Mouse (Mus musculus) CH12.LX (cell line): ENCODE measurements around the gene Hist1h1c. TPM values are rescaled to one million over a fixed set of nuclear protein-coding genes. Genes with fewer than 3 reads are reported as not detected.
A peak's percentile ranks its signal among the peaks of the same experiment; 100 is the strongest.

ENCODE experiments used
- DNase-seq: peaks from one replicate; pipeline ENCODE4 v3.0.0-alpha.2; 2013; ENCODE audit errors: extremely low read depth
- H3K27ac ChIP-seq: 2 replicates; pipeline ENCODE4 v1.5.1; 2012; ENCODE audit warnings: low read depth, mild to moderate bottlenecking, control low read depth, moderate library complexity; ENCODE audit not compliant: insufficient read depth
- H3K27me3 ChIP-seq: replicated peaks from 2 replicates; pipeline ENCODE3; 2012; ENCODE audit warnings: inconsistent platforms
- H3K36me3 ChIP-seq, 2 experiments: replicated peaks in 1 of 2; 2 replicates each; pipeline versions ENCODE3 to v1.6.1; 2012; ENCODE audit warnings: inconsistent platforms in 1 of 2, low read length in 1 of 2, mild to moderate bottlenecking in 1 of 2, mixed read lengths in 1 of 2, moderate library complexity in 1 of 2; ENCODE audit not compliant: control insufficient read depth in 1 of 2, insufficient read depth in 1 of 2
- H3K4me1 ChIP-seq, 2 experiments: 2 replicates each; pipeline ENCODE4 v1.6.1; 2012; ENCODE audit warnings: inconsistent platforms in 1 of 2, moderate library complexity in 1 of 2; ENCODE audit not compliant: insufficient read depth in 2 of 2, control insufficient read depth in 1 of 2
- H3K4me2 ChIP-seq: 2 replicates; pipeline ENCODE4 v1.6.1; 2012; ENCODE audit warnings: low read depth, mild to moderate bottlenecking, control low read depth; ENCODE audit not compliant: poor library complexity, insufficient read depth, severe bottlenecking
- H3K4me3 ChIP-seq, 3 experiments: fragments of 150-350 bp in 1 of 3; sonication (generic) in 1 of 3; replicated peaks in 1 of 3; 2 replicates each; pipeline versions ENCODE3 to v1.5.1; 2011 to 2012; ENCODE audit warnings: low read depth in 2 of 3, low read length in 2 of 3, mild to moderate bottlenecking in 2 of 3, moderate library complexity in 2 of 3, control low read depth in 1 of 3, improper control_type of control experiment in 1 of 3, inconsistent platforms in 1 of 3, mixed read lengths in 1 of 3; ENCODE audit not compliant: poor library complexity in 1 of 3
- H3K79me2 ChIP-seq: replicated peaks from 2 replicates; pipeline ENCODE4 v1.6.1; 2012; ENCODE audit warnings: mild to moderate bottlenecking, moderate library complexity; ENCODE audit not compliant: control insufficient read depth, poor library complexity, insufficient read depth, severe bottlenecking; ENCODE audit errors: extremely low read depth
- H3K9ac ChIP-seq: 2 replicates; pipeline ENCODE4 v1.6.1; 2012; ENCODE audit warnings: low read depth, mild to moderate bottlenecking, control low read depth, moderate library complexity; ENCODE audit not compliant: insufficient read depth
- H3K9me3 ChIP-seq: replicated peaks from 2 replicates; pipeline ENCODE3; 2012; ENCODE audit warnings: low read length, inconsistent platforms, mixed read lengths
- CHD1 ChIP-seq: IDR thresholded peaks from 2 replicates; pipeline ENCODE4 v1.6.1; 2012; ENCODE audit warnings: low read depth, low read length, improper control_type of control experiment, inconsistent platforms
- CHD2 ChIP-seq: IDR thresholded peaks from 2 replicates; pipeline ENCODE4 v1.6.1; 2011; ENCODE audit warnings: low read length, improper control_type of control experiment
- EP300 ChIP-seq: IDR thresholded peaks from 2 replicates; pipeline ENCODE4 v1.6.1; 2011; ENCODE audit warnings: low read length, improper control_type of control experiment
- HCFC1 ChIP-seq: IDR thresholded peaks from 2 replicates; pipeline ENCODE4 v1.6.1; 2012; ENCODE audit warnings: low read depth, mild to moderate bottlenecking, inconsistent platforms, low read length, improper control_type of control experiment
- MAZ ChIP-seq: IDR thresholded peaks from 2 replicates; pipeline ENCODE4 v1.6.1; 2012; ENCODE audit warnings: low read depth, mild to moderate bottlenecking, inconsistent platforms, low read length, improper control_type of control experiment, moderate library complexity
- MEF2A ChIP-seq: IDR thresholded peaks from 2 replicates; pipeline ENCODE4 v1.6.1; 2014; ENCODE audit warnings: low read depth, mild to moderate bottlenecking, inconsistent platforms, low read length, improper control_type of control experiment, borderline replicate concordance
- NELFE ChIP-seq: IDR thresholded peaks from 2 replicates; pipeline ENCODE4 v1.6.1; 2011; ENCODE audit warnings: low read depth, low read length, improper control_type of control experiment
- SIN3A ChIP-seq: IDR thresholded peaks from 2 replicates; pipeline ENCODE4 v1.6.1; 2012; ENCODE audit warnings: low read length, improper control_type of control experiment, inconsistent platforms
- dilution Hi-C: fragments of 300-500 bp; cut with MboI; formaldehyde crosslinking; loops from 2 replicates; pipeline ENCODE4 v1.14.3; 2020; ENCODE audit warnings: low sequenced_read_pairs; ENCODE audit not compliant: extremely low pct_unique_long_range_greater_than_20kb, extremely low pct_ligation_motif_present
- in situ Hi-C: fragments of 300-500 bp; cut with MboI; formaldehyde crosslinking; loops from 3 replicates; pipeline ENCODE4 v1.14.3; 2019; ENCODE audit warnings: low sequenced_read_pairs, low pct_ligation_motif_present, low pct_unique_long_range_greater_than_20kb, mixed read lengths
- polyA plus RNA-seq: library from polyadenylated mRNA; unstranded; fragments of >175 nt; gene quantifications from 2 replicates; pipeline ENCODE4 v1.2.1, GENCODE M21; 2012; ENCODE audit warnings: low read depth; ENCODE audit not compliant: insufficient read length
- total RNA-seq, 2 experiments: library from RNA; depleted of rRNA; stranded (reverse); fragments of 300-350 nt in 1 of 2; fragments of >200 nt in 1 of 2; gene quantifications; 2 replicates each; pipeline ENCODE4 v1.2.3; 2012 to 2014

The Hist1h1c gene
- total and polyA plus RNA-seq, 3 experiments = 12.5 to 597 (median 22.8) TPM

DNA sequence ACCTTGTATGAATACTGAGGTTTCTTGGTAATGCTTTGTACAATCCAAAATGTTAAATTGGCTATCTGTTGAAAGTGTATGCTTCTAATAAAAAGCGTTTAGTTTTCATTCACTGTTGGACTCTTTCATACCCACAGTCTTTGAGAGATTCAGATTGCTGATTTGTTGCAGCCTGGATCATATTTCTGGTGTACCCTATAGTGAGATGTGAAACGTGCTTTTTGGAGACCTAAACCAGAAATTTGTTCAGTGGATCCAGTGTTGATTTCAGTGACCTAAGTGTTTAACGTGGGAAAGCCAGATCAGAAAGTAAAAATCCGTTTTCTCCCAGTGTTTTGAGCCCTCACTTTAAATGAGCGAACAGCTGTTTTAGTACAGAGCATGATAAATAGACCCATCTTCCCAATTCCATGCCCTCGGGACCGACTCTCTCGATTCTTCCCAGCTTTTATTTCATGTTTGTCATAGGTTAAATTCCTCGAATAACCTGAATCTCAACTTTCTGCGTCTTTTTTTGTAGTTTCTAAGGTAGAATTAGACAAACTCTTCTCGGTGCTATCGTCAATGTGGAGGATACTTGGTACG is 1.7 kb downstream of the Hist1h1c start:
- dilution Hi-C loops = loop anchor here (10.0 kb wide), 1 partner anchor 46 kb away; the partner anchor contains the start of genes Hist1h1t and Hist1h4c
- Histone ChIP-seq H3K9me3 (no peaks in the 10 kb centered on the region), H3K9ac (peak overlapping the region; percentile 100)

DNA sequence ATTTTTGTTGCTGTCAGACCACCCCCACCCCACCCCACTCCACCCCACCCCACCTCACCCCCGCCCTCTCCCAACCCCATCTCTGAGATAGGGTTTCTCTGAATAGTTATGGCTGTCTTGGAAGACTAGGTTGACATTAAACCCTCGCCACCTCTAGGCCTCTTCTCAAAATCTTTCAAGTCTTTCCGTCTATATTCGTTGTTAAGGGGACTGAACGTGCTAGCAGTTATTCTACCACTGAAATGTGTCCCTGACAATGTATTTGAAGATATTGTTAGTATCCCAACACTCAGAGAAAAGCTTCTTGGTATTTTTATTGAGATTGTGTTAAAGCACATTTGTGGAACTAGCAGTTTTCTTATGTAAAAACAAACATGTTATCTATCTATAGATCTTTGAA is 2.3 kb downstream of the Hist1h1c start:
- Histone ChIP-seq H3K27ac (peak overlapping the region; percentile 57; the same call in 1 of the 2 replicates), H3K9ac (peak overlapping the region; percentile 100), H3K4me1 (peaks cover 3 to 29% of the 10 kb centered on the region in 2 experiments; a peak in 3 of 4 replicates), H3K36me3 (no peaks in the 10 kb centered on the region), H3K4me3 (peak overlapping the region in 2 of 3 experiments; percentile 30 to 54), H3K27me3 (no peaks in the 10 kb centered on the region), H3K9me3 (no peaks in the 10 kb centered on the region), H3K4me2 (peak overlapping the region; percentile 84), H3K79me2 (no peaks in the 10 kb centered on the region)
- TF ChIP-seq EP300 (no peak), MAZ (0 out of 2 replicates have a peak, but pooled peaks have one; percentile 26), CHD1 (peak; percentile 58; the same call in 1 of the 2 replicates), HCFC1 (0 out of 2 replicates have a peak, but pooled peaks have one; percentile 25)
- DNase-seq = peak; percentile 46
- dilution Hi-C loops = loop anchor here (10.0 kb wide), 1 partner anchor 46 kb away; the partner anchor contains the start of genes Hist1h1t and Hist1h4c
- in situ Hi-C loops = no loop called here

More for the DNA sequence above, 1.7 kb downstream of the Hist1h1c start:
- in situ Hi-C loops = no loop called here
- Histone ChIP-seq H3K4me2 (peak overlapping the region; percentile 84), H3K27me3 (no peaks in the 10 kb centered on the region), H3K4me1 (peaks cover 3 to 29% of the 10 kb centered on the region in 2 experiments; a peak in 3 of 4 replicates), H3K36me3 (no peaks in the 10 kb centered on the region), H3K27ac (peak overlapping the region; percentile 95), H3K79me2 (no peaks in the 10 kb centered on the region), H3K4me3 (peak overlapping the region; percentile 54 to 74 (median 54))
- DNase-seq = no peak
- TF ChIP-seq NELFE (peak; percentile 11; the same call in 1 of the 2 replicates), SIN3A (no peak)

DNA sequence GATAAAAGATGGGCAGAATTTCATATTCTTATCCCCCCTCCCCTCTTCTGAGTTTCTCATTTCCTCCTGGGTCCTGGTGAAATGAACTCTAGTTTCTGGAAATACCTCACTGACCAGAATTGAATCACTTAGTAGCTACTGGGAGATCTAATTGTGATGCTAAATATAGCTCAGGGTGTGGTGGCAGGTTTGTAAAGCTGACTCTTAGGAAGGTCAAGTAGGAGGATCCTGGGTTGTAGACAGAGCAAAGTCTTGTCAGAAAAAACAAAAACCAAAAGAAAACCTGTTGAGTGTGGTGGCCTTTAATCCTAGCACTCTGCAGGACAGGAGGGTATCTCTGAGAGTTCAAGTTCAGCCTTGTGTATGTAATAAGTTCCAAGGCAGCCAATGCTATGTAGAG is 3.4 kb downstream of the Hist1h1c start:
- H3K36me3 ChIP-seq = no peaks in the 10 kb centered on the region
- dilution Hi-C loops = loop anchor here (10.0 kb wide), 1 partner anchor 47 kb away; the partner anchor contains the start of genes Hist1h1t and Hist1h4c
- no peaks in the 10 kb centered on the region for H3K79me2 ChIP-seq
- in situ Hi-C loops = no loop called here
- peaks cover 3 to 29% of the 10 kb centered on the region in 2 experiments; a peak in 3 of 4 replicates for H3K4me1 ChIP-seq
- H3K9ac ChIP-seq = peak overlapping the region; percentile 69
- H3K27me3 ChIP-seq = no peaks in the 10 kb centered on the region
- H3K4me2 ChIP-seq = peak overlapping the region; percentile 71
- 0 out of 2 replicates have a peak overlapping the region, but pooled peaks have one; percentile 10 for H3K27ac ChIP-seq
- no peaks in the 10 kb centered on the region for H3K9me3 ChIP-seq
- no peak overlapping the region for H3K4me3 ChIP-seq
- peak; percentile 40 for DNase-seq
- TF ChIP-seq MEF2A (peak; percentile 49; the same call in 1 of the 2 replicates), CHD2 (no peak)
